Mouse (Mus musculus): ENCODE measurements around the gene Rhoj.
A peak's percentile ranks its signal among the peaks of the same experiment; 100 is the strongest.

Rhoj gene

DNA sequence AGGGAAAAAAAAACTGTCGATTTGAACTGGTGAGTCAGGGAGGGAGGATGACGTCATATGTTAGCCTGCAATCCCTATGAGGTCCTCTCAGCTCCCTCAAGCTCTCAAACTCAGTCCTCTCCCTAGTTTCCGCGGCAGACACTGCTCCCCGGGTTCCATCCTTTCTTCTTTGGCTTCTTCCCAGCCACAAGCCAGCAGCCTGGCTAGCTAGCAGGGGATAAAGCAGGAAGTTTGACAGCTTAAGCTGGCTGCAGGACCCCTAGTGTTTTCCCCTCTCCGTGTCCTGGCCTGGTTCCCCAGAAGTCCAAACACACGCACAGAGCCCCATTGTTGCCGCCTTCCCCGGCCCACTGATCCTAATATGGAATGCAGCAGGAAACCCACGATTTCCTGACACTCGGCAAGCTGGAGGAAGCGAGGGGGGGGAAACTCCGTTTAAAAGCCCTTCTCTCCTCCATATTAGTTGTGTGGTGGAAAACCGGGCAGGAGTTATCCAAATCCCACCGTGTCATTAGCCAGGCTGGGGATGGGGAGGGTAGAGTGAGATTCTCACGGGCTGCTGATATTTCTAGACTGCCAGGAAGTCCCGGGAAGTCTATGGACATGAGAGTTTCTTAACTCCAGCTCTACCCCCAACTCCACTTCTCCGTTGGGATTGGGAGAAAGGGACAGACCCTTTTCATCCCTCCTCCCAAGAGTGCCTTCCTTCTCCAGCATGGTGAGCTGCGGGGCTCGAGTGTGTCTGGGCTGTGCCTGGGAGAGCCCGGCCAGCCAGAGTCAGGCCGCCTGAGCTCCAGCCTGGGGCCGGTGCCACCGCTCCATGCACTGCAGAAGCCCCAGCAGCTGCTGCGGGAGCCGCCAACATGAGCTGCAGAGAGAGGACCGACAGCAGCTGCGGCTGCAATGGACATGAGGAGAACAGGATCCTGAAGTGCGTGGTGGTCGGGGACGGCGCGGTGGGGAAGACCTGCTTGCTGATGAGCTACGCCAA, at the start of gene Rhoj:
Gene Rhoj, plus strand, starts transcription at position 362 of the 991 bp plus-strand sequence.
- DNase-seq (ENCODE audit: low read depth, low spot score) = peak; percentile 10

- no peak for DNase-seq (ENCODE audit: low read depth, low spot score)
Measured at GRCm38 (mm10) chr12:75271726-75272125, 36.4 kb upstream of the Rhoj start.

DNA sequence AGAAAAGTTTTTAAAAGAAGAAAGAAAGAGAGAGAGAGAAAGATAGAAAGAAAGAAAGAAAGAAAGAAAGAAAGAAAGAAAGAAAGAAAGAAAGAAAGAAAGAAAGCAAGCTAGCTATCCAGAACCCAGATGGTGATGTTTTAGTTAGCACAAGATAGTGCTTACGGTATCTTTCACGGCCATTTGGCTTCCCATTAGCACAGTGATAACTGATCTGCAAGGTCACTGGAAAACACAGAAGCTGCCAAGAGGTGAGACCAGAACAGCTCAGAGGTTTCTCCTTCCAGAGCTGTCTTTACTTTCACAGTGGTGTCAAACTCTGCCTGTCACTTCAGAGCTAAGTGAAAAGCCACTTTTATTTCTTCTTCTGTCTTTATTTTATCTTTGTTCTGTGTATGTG, 32.4 kb upstream of the Rhoj start:
- no peak for DNase-seq (ENCODE audit: low read depth, low spot score)

DNA sequence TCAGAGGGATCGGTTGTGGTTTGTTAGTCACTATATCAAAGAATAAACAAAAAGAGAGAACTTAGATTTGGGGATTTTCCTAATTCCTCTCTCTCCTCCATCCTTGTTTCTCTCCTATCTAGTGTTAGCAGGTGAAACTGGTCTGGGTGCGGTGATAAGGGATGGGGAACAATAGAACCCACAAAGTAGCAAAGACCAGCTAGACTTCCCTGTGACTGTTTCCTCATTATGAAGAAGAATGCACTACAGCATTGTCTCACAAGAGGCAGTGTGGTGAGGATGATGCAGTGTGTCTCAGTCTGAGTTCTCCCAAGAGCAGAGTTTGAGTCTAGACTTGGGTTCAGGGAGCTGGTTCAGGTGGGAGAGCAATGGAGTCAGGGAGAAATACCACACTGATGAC, 30.7 kb upstream of the Rhoj start:
- DNase-seq (ENCODE audit: low read depth, low spot score) = no peak

- no peak for DNase-seq (ENCODE audit: low read depth, low spot score)
Measured at GRCm38 (mm10) chr12:75280502-75280901, 27.6 kb upstream of the Rhoj start.

- DNase-seq (ENCODE audit: low read depth, low spot score) = peak; percentile 52
Measured at GRCm38 (mm10) chr12:75283226-75283625, 24.9 kb upstream of the Rhoj start.

DNA sequence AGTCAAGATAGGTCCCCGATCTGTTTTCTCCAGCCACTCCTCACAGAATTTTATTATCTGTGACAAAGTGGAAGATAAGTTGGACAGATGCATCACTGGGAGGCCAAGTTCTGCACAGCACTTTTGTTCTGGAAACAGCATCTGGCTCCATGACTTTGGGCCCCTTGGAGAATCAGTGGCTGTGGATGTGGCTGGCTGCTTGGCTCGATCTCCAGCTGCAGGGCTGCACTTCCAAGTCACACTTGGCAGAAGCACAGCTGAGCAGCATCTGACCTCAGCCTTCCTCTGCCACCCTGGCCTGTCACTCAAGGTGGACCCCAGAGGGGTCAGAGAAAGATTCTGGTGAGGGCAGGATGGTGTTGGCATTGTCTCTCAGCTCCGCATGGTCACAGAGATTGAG, 22.0 kb upstream of the Rhoj start:
- DNase-seq (ENCODE audit: low read depth, low spot score) = no peak

DNA sequence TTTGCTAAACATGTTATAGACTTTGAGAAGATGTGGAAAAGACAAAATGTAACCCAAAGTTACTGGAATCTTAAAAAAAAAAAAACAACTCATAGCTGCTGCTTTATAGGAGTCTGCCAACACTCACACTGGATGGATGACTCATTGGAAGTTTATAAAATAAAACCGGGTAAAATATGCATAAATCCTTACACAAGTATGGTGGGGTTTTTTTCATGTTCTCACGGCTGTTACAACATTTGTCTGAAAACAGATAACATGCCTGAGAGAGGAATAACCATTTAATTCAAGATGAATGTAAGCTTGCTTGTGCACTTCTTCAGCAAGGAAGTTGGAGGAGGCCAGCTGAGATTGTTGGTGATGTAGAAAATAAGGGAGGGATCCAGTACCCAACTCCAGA, 17.6 kb upstream of the Rhoj start:
- no peak for DNase-seq (ENCODE audit: low read depth, low spot score)

DNA sequence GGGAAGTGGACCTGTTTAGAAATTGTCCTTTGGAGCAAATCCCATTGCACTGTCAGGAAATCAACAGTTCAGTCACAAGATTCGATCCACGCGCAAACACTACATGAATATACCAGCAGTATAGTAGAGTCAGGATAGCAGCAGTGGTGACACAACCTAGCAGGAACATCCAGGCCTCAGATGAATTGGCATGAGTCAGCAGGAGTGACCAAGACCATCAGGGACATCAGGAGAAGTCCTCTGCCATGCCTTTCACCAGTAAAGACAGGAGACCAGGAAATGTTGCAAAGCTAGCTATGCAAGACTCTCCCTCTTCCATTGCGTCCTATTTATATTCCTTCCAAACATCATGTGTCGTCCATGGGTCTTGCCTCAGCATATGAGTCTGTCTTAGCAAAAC, 16.6 kb upstream of the Rhoj start:
- no peak for DNase-seq (ENCODE audit: low read depth, low spot score)

- no peak for DNase-seq (ENCODE audit: low read depth, low spot score)
Measured at GRCm38 (mm10) chr12:75292939-75293338, 15.2 kb upstream of the Rhoj start.

- no peak for DNase-seq (ENCODE audit: low read depth, low spot score)
Measured at GRCm38 (mm10) chr12:75299865-75300264, 8.3 kb upstream of the Rhoj start.

DNA sequence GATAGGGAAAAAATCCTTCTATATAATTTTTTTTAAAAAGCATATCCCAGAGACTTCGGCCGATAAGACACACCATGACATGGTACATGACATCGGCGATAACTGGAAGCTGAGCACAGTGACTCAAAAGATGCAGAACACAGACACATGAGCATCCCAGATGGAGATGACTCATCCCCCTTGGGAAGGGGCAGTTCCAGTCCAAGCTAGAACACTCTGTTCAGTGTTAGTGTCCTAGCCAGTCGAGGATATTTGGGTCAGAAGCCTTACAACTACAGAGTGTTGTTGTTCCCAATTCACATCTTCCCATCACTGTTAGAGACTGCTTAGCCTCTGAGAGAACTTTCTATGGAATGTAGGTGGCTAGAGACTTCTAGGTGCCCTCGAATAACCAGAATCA, 4.0 kb upstream of the Rhoj start:
- DNase-seq (ENCODE audit: low read depth, low spot score) = no peak

DNA sequence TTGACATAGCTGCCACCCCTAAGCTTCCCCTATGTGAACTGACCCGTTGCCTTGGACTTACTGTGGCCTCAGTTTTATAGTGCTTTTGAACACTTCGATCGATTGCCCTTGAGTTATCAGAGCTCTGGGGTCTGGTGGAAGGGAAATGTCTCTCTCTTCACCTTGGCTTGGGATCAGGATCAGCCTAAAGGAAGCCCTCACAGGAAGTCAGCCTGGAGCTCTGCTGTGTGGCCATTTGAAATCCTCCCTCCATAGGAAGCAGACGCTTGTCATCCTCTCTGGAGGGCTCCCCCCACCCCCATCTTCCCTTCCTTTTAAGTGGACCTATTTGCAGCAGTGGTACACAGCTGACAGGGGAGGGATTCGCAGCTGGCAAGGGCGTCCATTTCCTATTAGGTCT, 1.6 kb downstream of the Rhoj start:
- no peak for DNase-seq (ENCODE audit: low read depth, low spot score)

- no peak for DNase-seq (ENCODE audit: low read depth, low spot score)
Measured at GRCm38 (mm10) chr12:75310766-75311165, 2.6 kb downstream of the Rhoj start.

GRCm38 (mm10) chr12:75311879-75312278, 3.8 kb downstream of the Rhoj start:
- no peak for DNase-seq (ENCODE audit: low read depth, low spot score)

- DNase-seq (ENCODE audit: low read depth, low spot score) = no peak
Measured at GRCm38 (mm10) chr12:75313992-75314391, 5.9 kb downstream of the Rhoj start.

DNA sequence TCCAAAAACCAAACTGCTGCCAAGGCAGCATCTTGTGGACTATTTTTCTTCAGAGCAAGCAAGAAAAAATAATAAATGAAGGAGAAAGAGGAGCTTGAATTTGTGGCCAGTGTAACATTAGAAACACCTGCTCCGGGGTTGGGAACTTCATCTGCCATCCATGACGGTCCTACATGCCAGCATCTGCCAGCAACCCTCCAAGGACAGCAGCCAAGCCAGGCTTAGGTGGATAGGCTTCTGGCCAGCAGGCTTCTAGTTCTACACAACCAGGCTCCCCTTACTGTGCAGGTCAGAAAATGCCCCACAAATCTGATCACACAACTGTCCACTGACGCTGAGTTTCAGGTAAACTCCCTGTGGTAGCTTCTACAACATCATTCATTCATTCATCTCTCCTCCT, 7.7 kb downstream of the Rhoj start:
- DNase-seq (ENCODE audit: low read depth, low spot score) = no peak

DNA sequence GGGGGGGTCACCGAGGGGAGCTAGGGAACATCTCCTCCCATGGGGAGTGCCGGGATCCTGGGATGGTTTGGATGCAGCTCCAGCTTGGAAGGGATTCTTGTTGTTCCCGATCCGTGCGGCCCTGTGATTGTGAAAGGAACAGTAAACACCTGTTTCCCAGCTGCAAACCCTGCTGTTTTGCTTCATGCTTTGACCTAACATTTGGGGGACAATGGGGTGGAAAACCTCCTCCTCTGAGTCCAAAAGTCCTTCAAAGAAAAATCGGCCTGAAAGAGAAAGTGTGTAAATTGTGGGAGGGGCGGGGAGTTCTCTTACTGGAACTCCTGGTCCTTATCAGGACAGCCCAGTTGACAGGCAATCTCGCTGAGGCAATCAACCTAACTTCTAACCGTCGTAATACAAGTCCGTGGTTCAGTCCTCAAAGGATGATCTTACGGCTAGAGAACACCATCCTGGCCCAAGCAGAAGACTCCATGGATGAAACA, 12.4 kb downstream of the Rhoj start:
- DNase-seq (ENCODE audit: low read depth, low spot score) = no peak

DNA sequence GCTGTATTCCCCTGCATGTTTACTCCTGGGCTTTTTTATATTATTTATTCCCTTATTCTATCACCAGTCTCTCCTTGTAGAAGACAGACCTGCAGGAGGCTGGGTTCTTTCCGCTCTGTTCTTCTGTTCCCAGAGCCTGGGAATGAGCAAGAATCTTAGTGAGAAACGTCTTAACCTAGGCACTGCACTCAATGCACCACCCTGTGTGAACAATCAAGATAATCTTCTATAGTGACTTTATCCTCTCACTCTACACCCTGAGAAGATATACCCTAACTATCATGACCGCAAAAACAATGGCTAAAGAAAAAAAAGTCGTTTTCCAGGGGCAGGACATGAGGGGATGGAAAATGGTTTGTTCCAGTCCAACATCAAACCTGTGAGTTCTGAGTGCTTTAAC, 13.1 kb downstream of the Rhoj start:
- no peak for DNase-seq (ENCODE audit: low read depth, low spot score)

- no peak for DNase-seq (ENCODE audit: low read depth, low spot score)
Measured at GRCm38 (mm10) chr12:75329188-75329587, 21.1 kb downstream of the Rhoj start.

GRCm38 (mm10) chr12:75339894-75340293, 31.8 kb downstream of the Rhoj start:
- DNase-seq (ENCODE audit: low read depth, low spot score) = no peak

DNA sequence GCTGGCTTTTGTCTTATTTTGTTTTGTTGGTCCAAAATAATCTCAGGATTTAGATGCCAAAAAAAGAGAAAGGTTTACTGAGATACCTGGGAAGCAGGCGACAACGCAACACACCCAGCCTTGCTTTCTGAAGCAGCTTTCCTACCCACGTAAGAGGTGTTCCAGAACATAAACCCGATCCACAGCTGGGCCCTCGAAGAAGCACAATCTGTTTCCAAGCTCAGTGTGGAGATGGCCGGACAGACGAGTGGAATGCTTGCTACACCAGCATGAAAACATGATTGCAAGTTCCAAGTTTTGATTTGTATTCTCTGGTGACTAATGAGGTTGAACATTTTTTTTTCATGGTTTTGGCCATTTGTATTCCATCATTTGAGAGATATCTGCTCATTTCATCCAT, 32.2 kb downstream of the Rhoj start:
- no peak for DNase-seq (ENCODE audit: low read depth, low spot score)

- no peak for DNase-seq (ENCODE audit: low read depth, low spot score)
Measured at GRCm38 (mm10) chr12:75348551-75348950, 40.4 kb downstream of the Rhoj start.
